Mouse (Mus musculus): ENCODE results near the gene Upp1.
"Not testable (repeated sequence)": the region's sequence is repeated elsewhere in the genome, so short reads cannot be mapped to it uniquely, and the experiment has no call there.

Upp1 gene

GRCm38 (mm10) chr11:9118050-9118420 lies at the start of gene Upp1:
TSS of gene Upp1 (plus strand) at chr11:9118103.
- no peak for DNase-seq

GRCm38 (mm10) chr11:9076444-9076843 lies 41.5 kb upstream of the Upp1 start:
- no peak for DNase-seq

- DNase-seq, result no peak
Measured at GRCm38 (mm10) chr11:9113189-9113588, 4.7 kb upstream of the Upp1 start.

- no peak for DNase-seq
Measured at GRCm38 (mm10) chr11:9115367-9116120, 2.4 kb upstream of the Upp1 start.

- no peak for DNase-seq
Measured at GRCm38 (mm10) chr11:9116121-9116520, 1.8 kb upstream of the Upp1 start.

GRCm38 (mm10) chr11:9116916-9117315 lies 987 bp upstream of the Upp1 start:
- no peak for DNase-seq

GRCm38 (mm10) chr11:9117358-9118049 lies 399 bp upstream of the Upp1 start:
- peak; percentile 77 for DNase-seq

GRCm38 (mm10) chr11:9118421-9119121 lies 668 bp downstream of the Upp1 start:
- peak; percentile 48 for DNase-seq

- DNase-seq, result no peak
Measured at GRCm38 (mm10) chr11:9119231-9120020, 1.5 kb downstream of the Upp1 start.

GRCm38 (mm10) chr11:9122315-9122714 lies 4.4 kb downstream of the Upp1 start:
- DNase-seq, result no peak

- peak; percentile 13 for DNase-seq
Measured at GRCm38 (mm10) chr11:9126373-9127107, 8.6 kb downstream of the Upp1 start.

GRCm38 (mm10) chr11:9128110-9128509 lies 10.2 kb downstream of the Upp1 start:
- no peak for DNase-seq

- no peak for DNase-seq
Measured at GRCm38 (mm10) chr11:9129528-9129927, 11.6 kb downstream of the Upp1 start.

GRCm38 (mm10) chr11:9131688-9132087 lies 13.8 kb downstream of the Upp1 start:
- DNase-seq, result no peak

- peak; percentile 28 for DNase-seq
Measured at GRCm38 (mm10) chr11:9135589-9136246, 17.8 kb downstream of the Upp1 start.

GRCm38 (mm10) chr11:9136471-9136870 lies 18.6 kb downstream of the Upp1 start:
- peak; percentile 86 for DNase-seq

- DNase-seq, result no peak
Measured at GRCm38 (mm10) chr11:9145113-9145512, 27.2 kb downstream of the Upp1 start.

GRCm38 (mm10) chr11:9146115-9146514 lies 28.2 kb downstream of the Upp1 start:
- no peak for DNase-seq

GRCm38 (mm10) chr11:9146683-9147082 lies 28.8 kb downstream of the Upp1 start:
- DNase-seq, result no peak

- DNase-seq, result no peak
Measured at GRCm38 (mm10) chr11:9148206-9148605, 30.3 kb downstream of the Upp1 start.

- not testable (repeated sequence) for DNase-seq
Measured at GRCm38 (mm10) chr11:9150403-9150802, 32.5 kb downstream of the Upp1 start.

GRCm38 (mm10) chr11:9159953-9160352 lies 42.0 kb downstream of the Upp1 start:
- DNase-seq, result no peak
